Mouse (Mus musculus) heart, postnatal 25 days (tissue): ENCODE data around the gene Ndufc1. TPM values are rescaled to one million over a fixed set of nuclear protein-coding genes. Genes with fewer than 3 reads are reported as not detected.
"Not testable (repeated sequence)": the region's sequence is repeated elsewhere in the genome, so short reads cannot be mapped to it uniquely, and the experiment has no call there.

Experiments
- DNase-seq: peaks from one replicate; pipeline ENCODE4 v3.0.0; 2022; ENCODE audit warnings: low spot score
- intact Hi-C: fragments of 180-260 bp; cut with DNase I; formaldehyde crosslinking; loops from one replicate; pipeline ENCODE4 v1.15.1; 2025
- total RNA-seq, 2 experiments: library from RNA; stranded (reverse); gene quantifications; 2 replicates each; pipeline ENCODE4 v1.2.3; 2021

The Ndufc1 gene
- total RNA-seq, 2 experiments from 2014 or later: 1,646 to 1,675 TPM

GRCm38 (mm10) chr3:51397700-51398299 is 11.0 kb downstream of the Ndufc1 start:
- intact Hi-C loops: loop anchor here (2.0 kb wide), 1 partner anchor 21 kb away; no protein-coding TSS in a partner anchor
- DNase-seq: no peak

- DNase-seq: peak; percentile 36
- intact Hi-C loops: loop anchor here (2.0 kb wide), 1 partner anchor 20 kb away; no protein-coding TSS in a partner anchor
Observed at GRCm38 (mm10) chr3:51396219-51397068, 12.3 kb downstream of the Ndufc1 start, which contains the start of gene Mgarp. Gene Mgarp (minus strand): TSS chr3:51396738.

GRCm38 (mm10) chr3:51395461-51396145 is 13.2 kb downstream of the Ndufc1 start:
- intact Hi-C loops: loop anchor here (2.0 kb wide), 1 partner anchor 19 kb away; no protein-coding TSS in a partner anchor
- no peak for DNase-seq

- DNase-seq: no peak
- intact Hi-C loops: no loop called here
Observed at GRCm38 (mm10) chr3:51394881-51395280, 13.9 kb downstream of the Ndufc1 start.

- no peak for DNase-seq
- intact Hi-C loops: no loop called here
Observed at GRCm38 (mm10) chr3:51393651-51394050, 15.1 kb downstream of the Ndufc1 start.

GRCm38 (mm10) chr3:51393018-51393417 is 15.8 kb downstream of the Ndufc1 start:
- DNase-seq, intact Hi-C loops: not testable (repeated sequence)

GRCm38 (mm10) chr3:51391591-51391990 is 17.2 kb downstream of the Ndufc1 start:
- intact Hi-C loops: no loop called here
- DNase-seq: no peak

- no peak for DNase-seq
- intact Hi-C loops: no loop called here
Observed at GRCm38 (mm10) chr3:51391095-51391494, 17.7 kb downstream of the Ndufc1 start.

- intact Hi-C loops: no loop called here
- no peak for DNase-seq
Observed at GRCm38 (mm10) chr3:51388904-51389303, 19.9 kb downstream of the Ndufc1 start.

GRCm38 (mm10) chr3:51387868-51388381 is 20.9 kb downstream of the Ndufc1 start:
- intact Hi-C loops: no loop called here
- DNase-seq: no peak

- DNase-seq: no peak
- intact Hi-C loops: no loop called here
Observed at GRCm38 (mm10) chr3:51387134-51387451, 21.7 kb downstream of the Ndufc1 start.

GRCm38 (mm10) chr3:51386441-51387133 is 22.2 kb downstream of the Ndufc1 start:
- intact Hi-C loops: no loop called here
- DNase-seq: peak; percentile 13

GRCm38 (mm10) chr3:51383409-51383808 is 25.4 kb downstream of the Ndufc1 start:
- intact Hi-C loops: no loop called here
- no peak for DNase-seq

GRCm38 (mm10) chr3:51380660-51381014 is 28.2 kb downstream of the Ndufc1 start:
- intact Hi-C loops: no loop called here
- no peak for DNase-seq

GRCm38 (mm10) chr3:51379786-51380659 is 28.8 kb downstream of the Ndufc1 start:
- intact Hi-C loops: loop anchor here (5.0 kb wide), 1 partner anchor 32 kb away; no protein-coding TSS in a partner anchor
- DNase-seq: no peak

GRCm38 (mm10) chr3:51378665-51378946 is 30.2 kb downstream of the Ndufc1 start:
- intact Hi-C loops: loop anchor here (5.0 kb wide), 1 partner anchor 34 kb away; no protein-coding TSS in a partner anchor

GRCm38 (mm10) chr3:51377878-51378664 is 30.7 kb downstream of the Ndufc1 start:
- intact Hi-C loops: loop anchor here (2.0 to 5.0 kb wide), 2 partner anchors 19 to 34 kb away; partner anchors contain the start of gene Mgarp
- DNase-seq: no peak

More at GRCm38 (mm10) chr3:51378665-51378946, 30.2 kb downstream of the Ndufc1 start:
- DNase-seq: no peak
